Mouse (Mus musculus) CH12F3 (cell line): ENCODE measurements around the gene Prr3.
"Not testable (repeated sequence)": the region's sequence is repeated elsewhere in the genome, so short reads cannot be mapped to it uniquely, and the experiment has no call there.

ENCODE experiments used
- in situ Hi-C: fragments of 300-500 bp; cut with MboI; formaldehyde crosslinking; loops from 2 replicates; pipeline ENCODE4 v1.14.3; 2020; ENCODE audit warnings: low sequenced_read_pairs

Gene Prr3

DNA sequence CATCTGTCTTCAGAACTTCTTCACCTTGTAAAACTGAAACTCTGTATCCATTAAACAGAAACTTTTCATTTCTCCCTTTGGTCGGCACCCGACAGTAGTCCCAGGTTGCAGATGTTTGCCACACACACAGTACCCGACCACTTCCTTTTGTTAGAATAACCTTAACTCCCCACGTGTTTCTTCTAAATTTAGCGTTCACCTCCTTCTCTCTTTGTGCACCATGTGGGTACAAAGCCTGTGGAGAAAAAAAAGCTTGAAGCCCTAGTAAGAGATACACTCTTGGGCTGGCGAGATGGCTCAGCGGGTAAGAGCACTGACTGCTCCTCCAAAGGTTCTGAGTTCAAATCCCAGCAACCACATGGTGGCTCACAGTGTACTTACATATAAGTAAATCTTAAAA lies 19.3 kb upstream of the Prr3 start:
- in situ Hi-C loops = no loop called here

DNA sequence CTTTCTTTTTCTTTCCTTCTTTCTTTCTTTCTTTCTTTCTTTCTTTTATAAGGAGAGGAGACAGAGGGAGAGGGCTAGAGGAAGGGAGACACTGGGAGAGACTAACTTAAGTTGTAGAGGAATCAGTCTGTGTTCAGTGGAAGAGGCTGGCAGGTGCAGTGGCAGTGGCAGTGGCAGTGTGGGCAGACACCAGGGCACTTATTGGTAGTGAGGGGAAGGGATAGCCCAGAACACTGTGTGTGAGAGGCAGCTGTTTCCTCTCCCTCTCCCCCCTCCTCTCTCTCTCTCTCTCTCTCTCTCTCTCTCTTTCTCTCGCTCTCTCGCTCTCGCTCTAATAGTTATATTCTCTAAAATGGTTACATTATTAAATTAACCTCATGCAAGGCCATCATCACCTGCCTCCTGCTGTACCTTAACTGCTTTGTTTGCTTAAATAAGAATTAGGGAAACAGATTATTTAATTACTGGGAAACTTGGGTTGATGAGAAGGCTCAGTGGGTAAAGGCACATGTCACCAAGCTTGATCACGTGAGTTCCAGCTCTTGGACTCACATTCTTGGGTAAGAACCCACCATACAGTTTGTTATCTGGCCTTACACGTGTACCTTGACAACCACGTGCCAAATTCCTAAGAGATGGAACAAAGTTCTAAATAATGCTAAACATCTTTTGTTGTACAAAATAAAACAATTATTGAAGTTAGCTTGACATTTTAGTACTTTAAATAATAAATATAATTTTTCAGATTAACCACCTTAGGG lies 18.7 kb upstream of the Prr3 start:
- in situ Hi-C loops = no loop called here

DNA sequence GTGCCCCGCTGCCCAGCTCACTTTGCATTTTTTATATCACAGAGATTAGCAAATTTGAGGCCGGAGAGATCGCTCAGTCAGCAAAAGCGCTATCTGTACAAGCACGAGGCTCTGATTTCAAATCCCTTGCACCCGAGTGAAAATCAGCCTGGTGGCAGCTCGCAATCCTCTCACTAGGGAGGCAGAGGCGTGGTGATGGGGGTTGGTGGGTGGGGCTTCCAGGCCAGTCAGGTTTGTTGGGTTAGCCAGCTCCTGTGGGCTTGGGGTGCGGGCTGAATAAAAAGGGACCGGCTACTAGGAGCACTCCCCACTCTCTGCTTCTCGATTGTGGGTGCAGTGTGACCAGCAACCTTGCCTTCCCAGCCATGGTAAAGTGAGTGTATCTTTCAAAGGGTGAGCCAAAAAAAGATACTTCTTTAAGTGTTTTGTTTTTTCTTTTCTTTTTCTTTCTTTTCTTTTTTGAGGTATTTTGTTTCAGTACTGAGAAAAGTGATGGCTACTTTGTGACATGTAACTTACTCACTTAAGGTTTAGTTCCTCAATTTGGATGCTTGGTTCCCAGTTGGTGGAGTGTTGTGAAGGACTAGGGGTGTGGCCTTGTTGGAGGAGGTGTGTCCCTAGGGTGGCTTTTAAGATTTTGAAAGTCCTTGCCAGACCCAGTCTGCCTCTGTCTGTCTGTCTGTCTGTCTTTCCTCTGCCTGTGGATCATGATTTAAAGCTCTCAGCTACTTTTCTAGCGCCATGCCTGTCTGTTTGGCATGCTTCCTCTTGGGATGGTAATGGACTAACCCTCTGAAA lies 17.9 kb upstream of the Prr3 start:
- in situ Hi-C loops = no loop called here

DNA sequence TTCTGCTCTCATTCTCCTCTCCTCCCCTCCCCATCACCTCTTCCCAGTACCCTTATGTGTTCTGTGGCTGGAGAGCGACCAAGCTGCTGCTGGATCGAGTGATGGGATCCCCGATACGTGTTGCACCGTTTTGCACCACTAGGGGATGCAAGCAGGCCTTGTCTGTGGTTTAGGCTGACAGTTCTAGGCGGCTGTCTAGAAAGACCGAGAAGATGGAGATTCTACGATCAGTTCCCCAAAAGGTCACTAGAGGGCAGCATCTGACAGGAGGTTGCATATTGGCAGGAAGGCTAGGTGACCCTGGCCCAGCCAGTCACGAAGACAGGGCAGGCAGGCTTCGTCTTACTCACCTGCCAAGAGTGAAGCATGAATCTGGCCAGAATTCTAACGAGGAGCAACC lies 16.9 kb upstream of the Prr3 start:
- in situ Hi-C loops = no loop called here

DNA sequence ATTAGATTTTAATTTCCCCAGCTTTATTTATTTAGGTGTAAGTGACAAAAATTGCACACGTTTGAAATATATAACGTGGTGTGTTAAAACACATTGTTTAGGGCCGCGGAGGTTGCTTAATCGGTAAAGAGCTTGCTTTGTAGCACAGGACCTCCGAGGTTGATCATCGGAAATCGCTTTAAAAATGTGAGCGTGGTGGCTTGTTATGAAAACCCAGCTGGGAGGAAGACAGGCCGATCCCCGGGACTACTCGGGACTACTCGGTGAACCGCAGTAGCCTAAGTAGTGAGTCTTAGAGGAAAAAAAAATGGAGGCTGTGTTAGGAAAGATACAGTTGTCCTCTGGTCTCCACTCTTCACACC lies 14.8 kb upstream of the Prr3 start:
- in situ Hi-C loops = no loop called here

DNA sequence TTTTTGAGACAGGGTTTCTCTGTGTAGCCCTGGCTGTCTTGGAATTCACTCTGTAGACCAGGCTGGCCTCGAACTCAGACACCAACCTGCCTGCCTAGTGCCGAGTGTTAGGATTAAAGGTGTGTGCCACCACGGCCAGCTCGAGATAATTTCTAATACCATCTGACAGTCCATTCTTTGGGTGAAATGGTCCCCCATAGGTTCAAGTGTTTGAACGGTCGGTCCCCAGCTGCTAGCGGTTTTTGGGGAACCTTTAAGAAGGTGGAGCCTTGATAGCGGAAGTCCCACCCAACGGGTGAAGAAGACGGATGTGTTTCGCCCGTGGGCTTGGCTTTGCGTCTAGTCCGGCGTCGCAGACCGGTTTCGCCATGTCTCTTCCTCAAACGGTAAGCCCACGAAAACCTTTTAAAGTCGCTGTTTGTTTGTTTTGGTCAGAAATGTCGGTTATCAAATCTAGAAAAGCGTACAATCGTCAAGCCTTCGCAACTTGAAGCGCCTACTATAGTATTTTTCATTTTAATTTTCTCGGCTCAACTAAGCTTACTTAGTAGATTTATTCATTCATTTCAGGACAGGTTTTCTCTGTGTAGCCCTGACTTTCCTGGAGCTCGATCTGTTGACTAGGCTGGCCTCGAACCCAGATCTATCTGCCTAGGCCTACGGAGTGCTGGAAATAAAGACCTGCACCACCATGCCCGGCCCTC lies 14.3 kb upstream of the Prr3 start:
- in situ Hi-C loops = no loop called here

DNA sequence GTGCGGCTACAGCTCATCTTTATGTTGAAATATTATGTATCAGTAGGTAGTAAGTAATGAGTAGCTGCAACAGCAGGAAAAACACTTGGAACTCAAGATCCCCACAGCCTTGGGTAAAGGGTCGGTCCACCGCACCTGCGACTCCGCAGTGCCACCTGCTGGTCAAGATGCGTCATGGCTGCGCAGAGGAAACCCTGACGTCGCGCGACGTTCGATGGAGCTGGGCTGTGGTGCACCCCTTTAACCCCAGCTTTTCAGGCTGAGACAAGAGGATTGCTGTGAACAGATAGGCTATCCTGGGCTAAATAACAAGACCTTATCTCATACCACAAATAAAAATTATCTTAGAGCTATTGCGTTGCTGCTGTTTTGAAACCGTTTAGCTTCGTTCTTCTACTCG lies 13.6 kb upstream of the Prr3 start:
- in situ Hi-C loops = no loop called here

DNA sequence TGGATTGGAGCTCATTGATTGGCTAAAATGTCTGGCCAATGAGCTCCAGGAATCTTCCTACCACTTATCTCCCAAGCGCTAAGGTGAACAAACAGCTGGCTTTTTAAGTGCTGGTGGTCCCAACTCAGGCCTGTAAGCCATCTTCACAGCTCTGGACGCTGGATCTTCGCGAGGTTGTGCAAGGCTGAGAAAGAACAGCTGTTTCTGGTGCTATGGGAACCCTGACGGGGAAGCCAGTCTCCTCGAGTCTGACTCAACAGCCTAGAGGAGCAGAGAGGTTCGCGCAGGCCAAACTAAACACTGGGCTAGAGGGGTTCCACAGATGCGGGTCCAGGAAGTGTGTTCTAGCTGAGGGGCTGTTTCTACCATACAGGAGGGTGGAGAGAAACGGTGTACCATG lies 11.7 kb upstream of the Prr3 start:
- in situ Hi-C loops = no loop called here

DNA sequence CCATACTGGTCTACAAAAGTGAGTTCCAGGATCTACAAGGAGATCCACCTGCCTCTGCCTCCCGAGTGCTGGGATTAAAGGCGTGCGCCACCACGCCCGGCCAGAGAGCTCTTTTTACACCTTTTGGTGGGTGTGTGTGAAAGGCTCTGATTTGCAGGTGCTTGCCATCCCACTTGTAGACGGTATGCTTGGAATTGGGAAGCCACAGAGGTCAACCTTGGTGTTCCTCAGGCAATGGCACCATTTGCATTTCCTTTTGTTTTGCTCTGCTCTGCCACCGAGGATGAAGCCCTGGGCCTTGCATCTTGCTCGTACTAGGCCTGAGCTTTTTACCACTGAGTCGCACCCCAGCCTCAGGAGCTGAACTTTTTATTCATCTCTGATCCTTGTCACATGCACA lies 1.7 kb upstream of the Prr3 start:
- in situ Hi-C loops = no loop called here

DNA sequence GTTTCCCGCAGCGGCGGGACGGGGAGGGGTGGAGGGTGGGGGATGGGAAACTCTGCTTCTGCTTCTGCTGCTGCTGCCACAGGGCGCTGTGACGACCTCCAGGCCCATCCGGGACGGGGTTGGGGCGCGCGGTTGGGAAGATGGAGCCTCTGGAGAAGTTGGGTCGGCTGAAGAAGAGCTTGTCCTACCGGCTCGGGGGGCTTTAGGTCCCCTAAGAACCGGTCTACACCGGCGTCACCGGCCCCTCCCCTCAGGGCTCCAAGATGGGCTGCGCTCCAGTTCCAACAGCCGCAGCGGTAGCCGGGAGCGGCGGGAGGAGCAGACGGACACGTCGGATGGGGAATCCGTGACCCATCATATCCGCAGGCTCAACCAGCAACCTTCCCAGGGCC lies 323 bp upstream of the Prr3 start:
- in situ Hi-C loops = no loop called here

DNA sequence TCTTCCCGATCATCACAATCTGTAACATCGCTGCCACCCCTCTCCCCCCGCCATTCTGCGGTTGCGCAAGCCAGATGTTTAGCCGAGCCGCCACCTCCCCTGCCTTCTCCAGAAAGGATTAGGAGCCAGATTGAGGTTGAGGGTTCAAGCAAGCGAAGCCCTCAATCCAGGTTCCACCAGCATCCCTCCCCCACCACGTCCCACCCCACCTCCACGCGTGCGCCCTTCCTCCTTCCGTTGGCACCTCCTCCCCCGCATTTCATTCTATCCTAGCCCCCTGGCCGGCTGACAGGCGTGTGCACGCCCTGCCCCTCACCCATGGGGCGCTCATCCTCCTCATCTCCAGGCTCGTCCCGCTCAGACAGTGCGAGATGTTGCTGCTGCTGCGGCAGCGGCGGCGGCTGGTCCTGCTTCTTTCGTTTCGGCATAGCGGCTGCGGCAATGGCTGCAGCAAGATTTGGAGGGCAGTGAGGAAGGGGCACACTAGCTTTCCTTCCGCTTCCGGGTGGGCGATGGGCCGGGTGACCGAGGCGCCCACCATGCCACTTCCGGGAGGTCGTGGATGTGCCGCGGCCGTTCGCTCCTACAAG lies 1.1 kb downstream of the Prr3 start:
- in situ Hi-C loops = no loop called here

DNA sequence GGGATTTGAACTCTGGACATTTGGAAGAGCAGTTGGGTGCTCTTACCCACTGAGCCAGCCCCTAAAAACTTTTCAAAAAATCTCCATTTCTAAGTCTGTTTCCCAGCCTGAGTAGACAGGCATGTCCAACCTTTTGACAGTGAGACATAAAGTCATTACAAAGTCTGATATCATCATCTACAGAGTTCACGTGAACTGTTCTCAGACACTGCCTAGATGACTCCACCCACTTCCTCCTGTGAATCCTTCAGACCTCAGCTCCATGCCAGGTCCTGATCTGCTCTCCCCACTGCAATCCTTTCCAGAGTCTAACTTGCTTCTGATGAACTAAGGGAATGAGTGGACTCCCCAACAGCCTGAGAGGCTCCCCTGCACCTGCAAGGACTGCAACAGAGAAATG lies 7.9 kb downstream of the Prr3 start:
- in situ Hi-C loops = no loop called here

DNA sequence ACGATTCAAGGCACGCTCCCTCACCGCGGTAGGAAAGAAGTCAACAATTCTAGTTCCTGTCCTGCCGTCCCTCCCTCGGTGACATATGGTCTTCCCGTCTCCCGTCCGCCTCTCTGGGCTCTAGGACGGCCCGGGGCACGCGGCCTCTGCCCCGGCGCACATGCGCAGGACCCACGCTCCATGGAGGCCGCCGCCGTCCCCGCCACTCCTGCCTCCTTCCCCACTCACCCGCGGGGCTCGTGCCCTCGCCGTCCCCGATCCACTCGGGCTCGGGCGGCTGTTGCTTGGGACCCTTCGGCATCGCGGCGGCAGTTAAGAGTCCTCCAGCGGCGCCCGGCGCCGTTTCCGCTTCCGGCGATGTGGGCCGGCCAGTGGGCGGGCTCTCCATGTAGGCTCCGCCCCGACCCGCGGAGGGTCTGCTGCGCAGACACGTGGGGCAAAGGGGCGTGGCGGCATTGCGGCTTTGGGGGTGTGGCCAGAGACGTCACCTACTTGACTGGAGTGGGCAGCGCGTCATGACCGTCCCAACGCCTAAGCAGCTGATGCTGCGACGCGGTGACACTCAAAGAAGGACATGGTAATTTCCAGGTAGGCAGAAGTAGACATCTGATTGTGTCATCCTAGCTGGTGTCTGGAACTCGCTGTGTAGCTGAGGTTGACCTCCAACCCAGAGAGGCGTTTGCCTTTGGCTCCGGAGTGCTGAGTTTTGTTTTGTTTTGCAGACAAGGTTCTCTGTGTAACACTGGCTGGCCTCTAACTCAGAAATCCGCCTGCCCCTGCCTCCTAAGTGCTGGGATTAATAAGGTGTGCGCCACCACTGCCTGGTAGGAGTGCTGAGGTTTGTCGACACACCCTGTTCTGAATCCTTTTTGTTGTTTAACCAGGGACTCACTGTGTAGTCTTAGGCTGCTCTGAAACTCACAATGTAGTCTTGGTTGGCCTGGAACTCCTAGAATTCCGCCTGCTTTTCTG lies 10.3 kb downstream of the Prr3 start, which contains the start of gene Abcf1:
Abcf1 (minus strand) TSS at position 344 of the 972 bp plus-strand sequence.
- in situ Hi-C loops = no loop called here

DNA sequence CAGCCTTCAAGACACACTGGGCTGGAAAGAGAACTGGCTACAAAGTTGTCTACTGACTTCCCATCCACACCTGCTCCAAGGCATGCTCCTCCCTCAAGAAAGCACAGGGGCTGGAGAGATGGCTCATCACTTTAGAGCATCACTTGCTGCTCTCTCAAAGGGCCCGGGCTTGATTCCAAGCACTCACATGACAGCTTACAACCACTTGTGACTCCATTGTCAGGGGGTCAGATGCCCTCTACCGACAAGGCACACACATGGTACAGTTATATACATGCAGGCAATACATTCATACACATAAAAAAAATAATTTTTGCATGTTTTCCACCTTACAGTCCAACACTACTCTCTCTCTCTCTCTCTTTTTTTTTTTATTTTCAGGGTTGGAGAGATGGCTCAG lies 12.4 kb downstream of the Prr3 start:
- in situ Hi-C loops = no loop called here

DNA sequence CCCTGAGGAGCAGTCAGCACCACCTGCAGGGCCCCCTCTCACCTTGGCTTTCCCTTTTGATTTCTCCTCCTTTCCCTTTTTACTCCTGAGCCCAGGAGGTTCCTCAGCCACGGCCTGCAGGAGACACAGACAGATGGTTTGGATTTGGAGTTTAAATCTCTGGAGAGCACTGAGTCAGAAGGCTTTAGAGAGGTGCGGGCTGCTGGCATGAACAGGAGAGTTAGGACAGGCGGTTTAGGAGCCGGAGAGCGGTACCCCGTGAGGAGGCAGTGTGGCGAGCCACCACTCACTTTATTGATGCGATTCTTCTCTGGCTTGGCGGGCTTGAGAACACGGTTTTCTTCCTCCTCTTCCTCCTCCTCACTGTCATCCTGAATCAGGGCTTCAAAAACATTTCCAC lies 16.8 kb downstream of the Prr3 start:
- in situ Hi-C loops = no loop called here

DNA sequence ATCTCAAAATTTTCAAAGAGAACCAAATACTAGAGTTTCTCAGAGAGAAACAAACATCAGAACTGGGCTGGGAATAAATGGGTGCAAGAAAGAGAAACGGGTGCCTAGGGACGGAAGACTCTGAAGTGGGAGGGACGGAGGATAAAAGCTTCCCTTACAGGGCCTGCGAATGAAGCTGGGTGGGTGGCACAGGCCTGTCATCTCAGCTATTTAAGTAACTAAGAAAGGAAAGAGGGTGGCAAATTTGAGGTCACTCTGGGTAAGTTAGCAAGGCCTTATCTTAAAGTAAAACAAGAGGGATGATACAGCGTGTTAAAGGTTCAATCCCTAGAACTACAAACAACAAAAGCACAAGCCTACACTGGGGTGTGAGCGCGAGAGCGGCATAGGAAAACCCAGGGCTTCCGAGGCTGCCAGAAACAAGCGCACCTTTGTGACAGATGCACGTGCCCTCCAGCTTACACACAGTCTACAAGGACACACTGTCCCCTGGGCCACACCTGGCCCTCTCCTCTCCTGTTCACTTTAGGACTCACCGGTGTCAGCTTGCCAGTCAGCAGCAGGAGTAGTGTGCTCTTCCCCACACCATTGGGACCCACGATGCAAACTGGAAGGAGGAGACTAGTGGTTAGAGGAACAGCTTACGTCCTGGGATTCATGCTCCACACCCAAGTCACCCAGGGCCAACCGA lies 21.4 kb downstream of the Prr3 start:
- in situ Hi-C loops = no loop called here

DNA sequence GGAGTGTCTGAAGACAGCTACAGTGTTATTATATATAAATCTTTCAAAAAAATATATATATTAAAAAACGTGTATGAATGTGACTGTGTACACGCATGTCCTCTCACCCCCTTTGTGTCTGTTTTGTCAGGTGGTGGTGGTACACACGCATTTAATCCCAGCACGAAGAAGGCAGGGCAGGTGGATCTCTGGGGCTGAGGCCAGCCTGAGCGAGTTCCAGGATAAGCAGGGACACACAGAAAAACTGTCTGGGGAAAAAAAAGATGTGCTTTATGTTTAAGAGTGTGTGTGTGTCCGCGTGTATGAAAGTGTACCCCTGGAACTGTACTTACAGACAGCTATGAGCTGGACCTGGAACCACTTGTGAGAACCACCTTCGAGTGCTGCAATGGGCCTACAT lies 25.4 kb downstream of the Prr3 start:
- in situ Hi-C loops = no loop called here

DNA sequence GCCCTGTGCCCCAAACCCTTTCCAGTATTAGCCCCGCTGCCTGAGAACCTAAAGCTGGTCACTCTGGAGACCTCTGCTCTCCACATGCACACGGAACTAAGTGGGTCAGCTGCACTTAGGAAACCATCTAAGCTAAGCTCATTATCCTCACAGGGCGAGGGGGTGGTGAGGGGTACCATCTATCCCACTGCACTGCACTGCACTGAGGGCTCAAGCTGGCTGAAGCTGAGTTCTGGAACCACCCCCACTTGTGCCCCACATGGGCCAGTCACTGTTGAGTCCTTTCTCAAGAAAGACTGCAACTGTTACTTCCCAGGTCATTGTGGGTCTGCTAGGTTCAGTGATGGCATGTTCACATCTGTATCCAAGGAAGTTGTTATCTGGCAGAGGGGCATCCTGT lies 27.5 kb downstream of the Prr3 start:
- in situ Hi-C loops = not testable (repeated sequence)

DNA sequence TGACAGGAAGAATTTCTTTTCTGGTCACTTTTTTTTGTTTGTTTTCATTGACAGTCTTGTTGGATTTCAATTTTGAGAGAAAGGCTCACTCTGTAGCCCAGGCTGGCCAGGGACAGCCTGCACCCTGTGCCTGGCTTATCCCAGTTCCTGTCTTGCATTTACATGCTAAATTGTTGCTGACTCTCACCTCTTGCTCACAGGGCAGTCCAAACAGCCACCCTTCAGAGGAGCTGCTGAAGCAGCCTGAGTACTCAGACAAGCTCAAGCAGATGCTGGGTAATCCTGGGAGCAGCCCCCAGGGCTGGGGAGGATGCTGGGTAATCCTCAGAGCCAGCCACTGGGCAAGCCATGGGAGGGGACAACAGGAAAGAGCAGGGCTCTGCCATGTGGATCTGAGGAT lies 29.1 kb downstream of the Prr3 start:
- in situ Hi-C loops = not testable (repeated sequence)

DNA sequence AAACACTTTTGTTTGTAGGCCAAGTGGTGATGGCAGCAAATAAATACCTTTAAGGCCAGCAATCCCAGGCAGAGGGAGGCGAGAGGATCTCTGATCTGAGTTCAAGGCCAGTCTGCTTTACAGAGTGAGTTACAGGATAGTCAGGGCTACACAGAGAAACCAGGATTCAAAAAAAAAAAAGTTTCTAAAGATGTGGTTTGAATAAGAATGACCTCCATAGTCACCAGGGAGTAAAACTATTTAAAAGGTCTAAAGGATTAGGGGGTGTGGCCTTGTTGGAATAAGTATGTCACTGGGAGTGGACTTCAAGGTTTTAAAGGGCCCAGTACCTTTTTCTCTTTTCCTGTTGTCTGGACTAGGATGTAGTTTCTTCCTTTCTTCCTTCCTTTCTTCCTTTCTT lies 40.1 kb downstream of the Prr3 start:
- in situ Hi-C loops = no loop called here
